15 mouse cellular contexts compared by ENCODE assay signal in the genomic region with DNA sequence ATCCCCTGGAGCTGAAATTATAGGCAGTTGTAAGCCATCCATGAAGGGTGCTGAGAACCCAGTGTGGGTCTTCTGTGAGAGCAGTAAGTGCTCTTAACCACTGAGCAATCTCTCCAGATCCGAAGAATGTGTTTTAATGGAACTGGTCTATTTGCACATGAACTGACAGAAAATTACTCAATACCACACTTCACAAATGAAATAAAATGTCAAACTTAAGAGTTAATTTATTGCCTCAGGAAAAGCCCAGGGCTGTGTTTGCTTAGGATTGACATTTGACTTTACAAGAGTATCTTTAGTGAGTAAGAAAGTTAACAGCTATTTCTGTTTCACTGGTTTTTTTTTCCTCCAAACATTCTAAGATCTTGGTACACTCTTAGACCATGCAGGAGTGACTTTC.
"Had no signal": no experiment of that assay in that cellular context is flagged by ENCODE, and none has a peak within 500 bp of the region (broad histone marks: within the 10 kb centered on the region; RNA-seq: fewer than 3 reads in every experiment).

No protein-coding gene starts in this region.

- H3K27me3 ChIP-seq: limb, embryonic 13.5 days; liver, embryonic 12.5 days had no signal

- H3K9ac ChIP-seq: limb, embryonic 13.5 days; liver, embryonic 12.5 days had no signal

- H3K27ac ChIP-seq: hindbrain, postnatal 0 days; kidney, postnatal 0 days; layer of hippocampus, adult 2 months; limb, embryonic 13.5 days; liver, embryonic 12.5 days; midbrain, embryonic 10.5 days had no signal

- H3K36me3 ChIP-seq: limb, embryonic 13.5 days; liver, embryonic 12.5 days; midbrain, embryonic 10.5 days had no signal

- DNase-seq: kidney, adult 11 months; kidney, adult 9 months; kidney, postnatal 4 days; lung, postnatal 4 days; midbrain, embryonic 14.5 days; right cerebral cortex, adult 18-20 months; right cerebral cortex, postnatal 25 days; thymus, adult 2 months; thymus, postnatal 25 days had no signal

- ATAC-seq: hindbrain, postnatal 0 days; liver, embryonic 12.5 days had no signal

- H3K9me3 ChIP-seq: limb, embryonic 13.5 days; liver, embryonic 12.5 days; midbrain, embryonic 10.5 days had no signal

- H3K4me3 ChIP-seq: layer of hippocampus, adult 2 months; limb, embryonic 13.5 days; liver, embryonic 12.5 days; midbrain, embryonic 10.5 days had no signal
